Comparison of ENCODE assay signal across 8 mouse cellular contexts in genomic region chr12:46399653-46399975, GRCm38 (mm10).
DNase-seq lines count a peak whose midpoint lies in the region; ATAC-seq and TF ChIP-seq lines count a peak whose summit lies in the region.

No protein-coding gene starts in this region.

- H3K9ac ChIP-seq in heart, embryonic 14.5 days (ENCODE audit: low read length) = peak overlapping the region; percentile 54
- peak overlapping the region; percentile 59 for H3K9ac ChIP-seq in forebrain, embryonic 12.5 days
- H3K9ac ChIP-seq in limb, embryonic 14.5 days (ENCODE audit: low read depth, low read length, severe bottlenecking) = peak overlapping the region; percentile 58

- ATAC-seq in heart, embryonic 14.5 days (ENCODE audit: insufficient number of reproducible peaks, insufficient read depth, low FRiP score, low read depth) = no peak
- ATAC-seq in forebrain, embryonic 12.5 days (ENCODE audit: low FRiP score) = peak; percentile 84
- peak; percentile 57; the same call in 1 of the 2 replicates for ATAC-seq in limb, embryonic 14.5 days (ENCODE audit: low FRiP score, low read depth)
- ATAC-seq in megakaryocyte progenitor cell, adult 5-6 weeks (replicated peaks; ENCODE audit: poor library complexity) = no peak

- H3K4me2 ChIP-seq in heart, embryonic 14.5 days (ENCODE audit: low read length) = peak overlapping the region; percentile 81
- H3K4me2 ChIP-seq in forebrain, embryonic 12.5 days = peak overlapping the region; percentile 71
- H3K4me2 ChIP-seq in limb, embryonic 14.5 days (replicated peaks; ENCODE audit: low read depth, low read length, severe bottlenecking) = peak overlapping the region; percentile 66

- peak overlapping the region; percentile 59 to 66 for H3K4me3 ChIP-seq in heart, embryonic 14.5 days (ENCODE audit: control insufficient read depth in 1 of 2, insufficient read depth in 1 of 2, low read depth in 1 of 2, low read length in 2 of 2)
- peak overlapping the region; percentile 45 for H3K4me3 ChIP-seq in forebrain, embryonic 12.5 days (replicated peaks)
- H3K4me3 ChIP-seq in limb, embryonic 14.5 days (replicated peaks; ENCODE audit: low read length) = peak overlapping the region; percentile 47
- no peak overlapping the region for H3K4me3 ChIP-seq in lung, adult 2 months (replicated peaks; ENCODE audit: extremely low read depth, low read depth, low read length)

- no peak for TF ChIP-seq POLR2A in limb, embryonic 14.5 days (IDR thresholded peaks at IDR 0.05; ENCODE audit: borderline replicate concordance, extremely low read depth, insufficient read depth, insufficient read length)
- no peak for TF ChIP-seq POLR2A in lung, adult 2 months (IDR thresholded peaks at IDR 0.05; ENCODE audit: borderline replicate concordance, extremely low read depth, low read depth, low read length)

- TF ChIP-seq CTCF in lung, adult 2 months (IDR thresholded peaks at IDR 0.05; ENCODE audit: insufficient read depth, low read length) = no peak

- no peaks in the 10 kb centered on the region for H3K9me3 ChIP-seq in heart, embryonic 14.5 days (ENCODE audit: control insufficient read depth, low read length)
- no peaks in the 10 kb centered on the region for H3K9me3 ChIP-seq in forebrain, embryonic 12.5 days
- no peaks in the 10 kb centered on the region for H3K9me3 ChIP-seq in limb, embryonic 14.5 days (ENCODE audit: control insufficient read depth, low read length)

- H3K27ac ChIP-seq in heart, embryonic 14.5 days (replicated peaks in 1 of 2; ENCODE audit: control insufficient read depth in 1 of 2, insufficient read depth in 1 of 2, low read depth in 2 of 2, low read length in 2 of 2) = no peak overlapping the region
- no peak overlapping the region for H3K27ac ChIP-seq in forebrain, embryonic 12.5 days
- H3K27ac ChIP-seq in limb, embryonic 14.5 days (replicated peaks; ENCODE audit: low read depth, low read length) = no peak overlapping the region

- H3K27me3 ChIP-seq in heart, embryonic 14.5 days (ENCODE audit: control insufficient read depth, insufficient read depth, low read length) = peaks cover 11% of the 10 kb centered on the region
- H3K27me3 ChIP-seq in forebrain, embryonic 12.5 days = peaks cover 4% of the 10 kb centered on the region
- no peaks in the 10 kb centered on the region for H3K27me3 ChIP-seq in limb, embryonic 14.5 days (ENCODE audit: control insufficient read depth, insufficient read depth, low read length)

- WGBS in heart, embryonic 14.5 days = 1% methylated on average over 14 of the region's 14 CpGs
- under 1% methylated on average over 14 of the region's 14 CpGs for WGBS in forebrain, embryonic 12.5 days
- 2% methylated on average over 14 of the region's 14 CpGs for WGBS in limb, embryonic 14.5 days
- WGBS in lung, adult 2 months = 3% methylated on average over 14 of the region's 14 CpGs

- no peaks in the 10 kb centered on the region for H3K4me1 ChIP-seq in heart, embryonic 14.5 days (ENCODE audit: control insufficient read depth in 2 of 2, insufficient read depth in 2 of 2, low read length in 2 of 2)
- no peaks in the 10 kb centered on the region for H3K4me1 ChIP-seq in forebrain, embryonic 12.5 days
- H3K4me1 ChIP-seq in limb, embryonic 14.5 days (ENCODE audit: control insufficient read depth, insufficient read depth, low read length) = no peaks in the 10 kb centered on the region
- H3K4me1 ChIP-seq in lung, adult 2 months (ENCODE audit: control insufficient read depth, insufficient read depth, low read length) = no peaks in the 10 kb centered on the region

- no peaks in the 10 kb centered on the region for H3K36me3 ChIP-seq in heart, embryonic 14.5 days (ENCODE audit: control insufficient read depth, insufficient read depth, low read length)
- H3K36me3 ChIP-seq in forebrain, embryonic 12.5 days (replicated peaks) = no peaks in the 10 kb centered on the region
- no peaks in the 10 kb centered on the region for H3K36me3 ChIP-seq in limb, embryonic 14.5 days (ENCODE audit: control insufficient read depth, insufficient read depth, low read length)

- no peak for DNase-seq in heart, adult 9 months (ENCODE audit: low spot score in 2 of 2)
- DNase-seq in brain, adult 2 months (ENCODE audit: low read depth, low spot score) = peak; percentile 43
- no peak for DNase-seq in limb, embryonic 14.5 days (ENCODE audit: low spot score)
- peak; percentile 54 for DNase-seq in retina, postnatal 1 day
- DNase-seq in lung, adult 2 months = no peak

Comparison
In these comparisons a context has a peak if more than half of its experiments do, and no peak if none do; other contexts are left out.
1. ATAC-seq: peak in forebrain, embryonic 12.5 days (single experiment) and limb, embryonic 14.5 days (single experiment); none in heart, embryonic 14.5 days (single experiment) and megakaryocyte progenitor cell, adult 5-6 weeks (single experiment).
2. DNase-seq: peak in brain, adult 2 months (single experiment) and retina, postnatal 1 day (single experiment); none in heart, adult 9 months (0 of 2), limb, embryonic 14.5 days (single experiment) and lung, adult 2 months (single experiment).
3. Peak in every context shown above with its lines, with median percentiles within 50 percentile points of each other: H3K4me2 ChIP-seq and H3K9ac ChIP-seq.